25 mouse cellular contexts compared by ENCODE assay signal in the genomic region with DNA sequence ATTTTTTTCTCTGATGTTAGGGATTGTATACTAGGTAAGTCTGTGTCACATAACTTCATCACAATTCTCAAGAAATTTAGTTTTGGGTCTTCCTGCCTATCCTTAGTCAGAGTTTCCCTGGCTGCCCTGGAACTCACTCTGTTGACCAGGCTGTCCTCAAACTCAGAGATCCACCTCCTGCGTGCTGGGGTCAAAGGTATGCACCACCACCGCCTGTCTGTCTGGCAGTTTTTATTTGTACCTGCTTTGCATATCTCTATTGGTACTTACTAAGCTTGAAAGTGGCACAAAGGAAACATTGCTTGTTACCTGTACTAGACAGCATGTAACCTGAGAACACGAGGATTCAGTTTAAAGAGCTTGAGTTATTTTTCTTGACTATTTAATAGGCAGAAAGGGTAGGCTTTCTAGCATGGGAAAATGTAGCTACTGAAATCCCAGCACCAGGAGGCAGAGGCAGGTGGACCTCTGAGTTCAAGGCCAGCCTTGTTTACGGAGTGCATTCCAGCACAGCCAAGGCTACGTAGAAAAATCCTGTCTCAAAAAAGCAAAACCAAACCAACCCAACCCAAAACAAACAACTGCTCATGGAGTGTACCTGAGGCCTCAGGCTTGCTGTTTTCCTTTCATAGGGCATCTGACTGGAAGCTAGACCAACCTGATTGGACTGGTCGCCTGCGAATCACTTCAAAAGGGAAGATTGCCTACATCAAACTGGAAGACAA. TPM values are rescaled to one million over a fixed set of nuclear protein-coding genes. Genes with fewer than 3 reads are reported as not detected.
DNase-seq lines count a peak whose midpoint lies in the region; ATAC-seq and TF ChIP-seq lines count a peak whose summit lies in the region.
"Had no signal": no experiment of that assay in that cellular context is flagged by ENCODE, and none has a peak within 500 bp of the region (broad histone marks: within the 10 kb centered on the region; RNA-seq: fewer than 3 reads in every experiment).

No protein-coding gene starts in this region.

- 0 out of 2 replicates have a peak, but pooled peaks have one; percentile 24 for TF ChIP-seq EP300 in CH12.LX (IDR thresholded peaks at IDR 0.05; ENCODE audit: low read length)
- no peak for TF ChIP-seq EP300 in liver, postnatal 0 days (IDR thresholded peaks at IDR 0.05; ENCODE audit: low read depth)

- TF ChIP-seq POLR2A in kidney, adult 2 months (IDR thresholded peaks at IDR 0.05; ENCODE audit: low read depth, low read length): no peak
- TF ChIP-seq POLR2A in CH12.LX (IDR thresholded peaks at IDR 0.05; ENCODE audit: low read depth, low read length): no peak

- dilution Hi-C loops in CH12.LX (cut with MboI; ENCODE audit: extremely low pct_ligation_motif_present, extremely low pct_unique_long_range_greater_than_20kb, low sequenced_read_pairs): no loop called here

- no peak overlapping the region for H3K4me3 ChIP-seq in kidney, adult 2 months (ENCODE audit: insufficient read depth, low read depth, low read length)
- H3K4me3 ChIP-seq in CH12.LX (replicated peaks in 1 of 3; ENCODE audit: low read depth in 2 of 3, low read length in 2 of 3, poor library complexity in 1 of 3): no peak overlapping the region
- no peak overlapping the region for H3K4me3 ChIP-seq in intestine, postnatal 0 days (ENCODE audit: low read depth, low read length)
- no peak overlapping the region for H3K4me3 ChIP-seq in liver, postnatal 0 days (ENCODE audit: low read depth, low read length)
- no peak overlapping the region for H3K4me3 ChIP-seq in hindbrain, embryonic 13.5 days
- H3K4me3 ChIP-seq: forebrain, embryonic 10.5 days; hindbrain, embryonic 12.5 days; limb, embryonic 12.5 days; megakaryocyte, embryonic 14.5 days; midbrain, embryonic 15.5 days; neural tube, embryonic 12.5 days had no signal

- peaks cover 60% of the 10 kb centered on the region for H3K79me2 ChIP-seq in CH12.LX (replicated peaks; ENCODE audit: control insufficient read depth, extremely low read depth, insufficient read depth, poor library complexity, severe bottlenecking)

- peak; percentile 58 for ATAC-seq in intestine, postnatal 0 days
- peak; percentile 72 for ATAC-seq in liver, postnatal 0 days
- no peak for ATAC-seq in hindbrain, embryonic 13.5 days (ENCODE audit: low FRiP score)
- ATAC-seq: activated CD4-positive, CD25-positive, alpha-beta regulatory T cell, adult 4 months; forebrain, embryonic 16.5 days; midbrain, embryonic 15.5 days had no signal

- peaks cover 8% of the 10 kb centered on the region; the same call in 1 of the 2 replicates for H3K4me1 ChIP-seq in kidney, adult 2 months (ENCODE audit: control insufficient read depth, insufficient read depth, low read length)
- H3K4me1 ChIP-seq in CH12.LX (ENCODE audit: control insufficient read depth in 1 of 2, insufficient read depth in 2 of 2): peaks cover 11 to 56% of the 10 kb centered on the region in 2 experiments
- no peaks in the 10 kb centered on the region; the same call in 1 of the 2 replicates for H3K4me1 ChIP-seq in intestine, postnatal 0 days (replicated peaks; ENCODE audit: control insufficient read depth, insufficient read depth, low read length)
- peaks cover 22% of the 10 kb centered on the region; the same call in 1 of the 2 replicates for H3K4me1 ChIP-seq in liver, postnatal 0 days (ENCODE audit: insufficient read depth)
- H3K4me1 ChIP-seq in hindbrain, embryonic 13.5 days (replicated peaks): peaks cover 26% of the 10 kb centered on the region

- WGBS in kidney, adult 2 months: 73% methylated on average over 7 of the region's 7 CpGs
- WGBS in intestine, postnatal 0 days: 57% methylated on average over 7 of the region's 7 CpGs
- 61% methylated on average over 7 of the region's 7 CpGs for WGBS in liver, postnatal 0 days (ENCODE audit: insufficient replicate concordance)
- 91% methylated on average over 7 of the region's 7 CpGs for WGBS in hindbrain, embryonic 13.5 days

- H3K27me3 ChIP-seq in kidney, adult 2 months (replicated peaks; ENCODE audit: control insufficient read depth, insufficient read depth, low read length): no peaks in the 10 kb centered on the region
- no peaks in the 10 kb centered on the region for H3K27me3 ChIP-seq in CH12.LX (replicated peaks)
- no peaks in the 10 kb centered on the region for H3K27me3 ChIP-seq in intestine, postnatal 0 days (replicated peaks; ENCODE audit: control insufficient read depth, insufficient read depth, low read length)
- no peaks in the 10 kb centered on the region for H3K27me3 ChIP-seq in liver, postnatal 0 days (ENCODE audit: insufficient read depth, low read length)
- no peaks in the 10 kb centered on the region for H3K27me3 ChIP-seq in hindbrain, embryonic 13.5 days
- H3K27me3 ChIP-seq: hindbrain, embryonic 12.5 days; limb, embryonic 12.5 days; megakaryocyte, embryonic 14.5 days; midbrain, embryonic 15.5 days; neural tube, embryonic 12.5 days had no signal

- no peak for TF ChIP-seq CTCF in kidney, adult 2 months (conservative IDR thresholded peaks at IDR 0.05; ENCODE audit: insufficient read depth, insufficient read length, low read depth, low read length)
- no peak for TF ChIP-seq CTCF in CH12.LX (conservative IDR thresholded peaks at IDR 0.05 in 1 of 2, IDR thresholded peaks at IDR 0.05 in 1 of 2; ENCODE audit: low read depth in 2 of 2, low read length in 2 of 2)
- TF ChIP-seq CTCF in intestine, postnatal 0 days (IDR thresholded peaks at IDR 0.05; ENCODE audit: low read depth): no peak
- TF ChIP-seq CTCF in liver, postnatal 0 days (IDR thresholded peaks at IDR 0.05; ENCODE audit: low read depth): no peak

- H3K4me2 ChIP-seq in CH12.LX (ENCODE audit: insufficient read depth, low read depth, poor library complexity, severe bottlenecking): no peak overlapping the region
- H3K4me2 ChIP-seq in intestine, postnatal 0 days (replicated peaks; ENCODE audit: low read depth): no peak overlapping the region
- peak overlapping the region; percentile 3; the same call in 1 of the 2 replicates for H3K4me2 ChIP-seq in liver, postnatal 0 days (ENCODE audit: low read depth, low read length)
- H3K4me2 ChIP-seq in hindbrain, embryonic 13.5 days: no peak overlapping the region
- H3K4me2 ChIP-seq: hindbrain, embryonic 12.5 days; limb, embryonic 12.5 days; lung, embryonic 14.5 days; midbrain, embryonic 15.5 days; neural tube, embryonic 12.5 days had no signal

- TF ChIP-seq RAD21 in CH12.LX (IDR thresholded peaks at IDR 0.05; ENCODE audit: low read depth, low read length): no peak

- H3K36me3 ChIP-seq in kidney, adult 2 months (ENCODE audit: control insufficient read depth, insufficient read depth, low read length): peaks cover 14% of the 10 kb centered on the region
- peaks cover 71 to 91% of the 10 kb centered on the region in 2 experiments for H3K36me3 ChIP-seq in CH12.LX (replicated peaks in 1 of 2; ENCODE audit: control insufficient read depth in 1 of 2, insufficient read depth in 1 of 2, low read length in 1 of 2)
- peaks cover 54% of the 10 kb centered on the region for H3K36me3 ChIP-seq in intestine, postnatal 0 days (ENCODE audit: control insufficient read depth, insufficient read depth)
- H3K36me3 ChIP-seq in liver, postnatal 0 days (replicated peaks; ENCODE audit: insufficient read depth, low read length): peaks cover 62% of the 10 kb centered on the region
- peaks cover 72% of the 10 kb centered on the region for H3K36me3 ChIP-seq in hindbrain, embryonic 13.5 days

- peak; percentile 68 for DNase-seq in kidney, adult 2 months
- DNase-seq in kidney, postnatal 4 days: no peak
- DNase-seq in CH12.LX (ENCODE audit: extremely low read depth): no peak
- no peak for DNase-seq in liver, postnatal 0 days
- DNase-seq in layer of hippocampus, postnatal 25 days (ENCODE audit: extremely low spot score in 1 of 2, low spot score in 1 of 2): no peak
- DNase-seq: adrenal gland, adult 8-10 months; cerebellum, adult 11-12 months; cerebellum, postnatal 10 days; gastrocnemius, postnatal 14 days; heart, adult 18-20 months; layer of hippocampus, postnatal 36 days; lung, embryonic 14.5 days; right cerebral cortex, postnatal 14 days; spleen, adult 18-20 months had no signal

- no peak overlapping the region for H3K9ac ChIP-seq in CH12.LX (ENCODE audit: insufficient read depth, low read depth)
- no peak overlapping the region for H3K9ac ChIP-seq in intestine, postnatal 0 days (ENCODE audit: low read depth, low read length)
- H3K9ac ChIP-seq in liver, postnatal 0 days (replicated peaks): no peak overlapping the region
- no peak overlapping the region for H3K9ac ChIP-seq in hindbrain, embryonic 13.5 days
- H3K9ac ChIP-seq: hindbrain, embryonic 12.5 days; limb, embryonic 12.5 days; lung, embryonic 14.5 days; midbrain, embryonic 15.5 days; neural tube, embryonic 12.5 days had no signal

- H3K27ac ChIP-seq in kidney, adult 2 months (ENCODE audit: insufficient read depth, low read depth, low read length): no peak overlapping the region
- H3K27ac ChIP-seq in CH12.LX (ENCODE audit: insufficient read depth, low read depth): no peak overlapping the region
- no peak overlapping the region for H3K27ac ChIP-seq in intestine, postnatal 0 days (ENCODE audit: low read depth, low read length)
- H3K27ac ChIP-seq in liver, postnatal 0 days (ENCODE audit: low read depth): peak overlapping the region; percentile 63
- H3K27ac ChIP-seq in hindbrain, embryonic 13.5 days: no peak overlapping the region
- H3K27ac ChIP-seq: forebrain, embryonic 10.5 days; hindbrain, embryonic 12.5 days; limb, embryonic 12.5 days; midbrain, embryonic 15.5 days; neural tube, embryonic 12.5 days had no signal

- H3K9me3 ChIP-seq in CH12.LX (replicated peaks; ENCODE audit: low read length): no peaks in the 10 kb centered on the region
- H3K9me3 ChIP-seq in intestine, postnatal 0 days (ENCODE audit: control insufficient read depth): no peaks in the 10 kb centered on the region
- H3K9me3 ChIP-seq in liver, postnatal 0 days (ENCODE audit: low read length): no peaks in the 10 kb centered on the region
- H3K9me3 ChIP-seq in hindbrain, embryonic 13.5 days: no peaks in the 10 kb centered on the region
- H3K9me3 ChIP-seq: forebrain, embryonic 10.5 days; G1E; hindbrain, embryonic 12.5 days; limb, embryonic 12.5 days; megakaryocyte, embryonic 14.5 days; midbrain, embryonic 15.5 days; neural tube, embryonic 12.5 days had no signal

- in situ Hi-C loops in CH12.LX (cut with MboI; ENCODE audit: low pct_ligation_motif_present, low pct_unique_long_range_greater_than_20kb, low sequenced_read_pairs): no loop called here

RNA-seq across cellular contexts. Expression of gene Necap1, which starts 5.7 kb away (rescaled TPM):
- polyA plus RNA-seq in kidney, adult 2 months (2012; rRNA removed): 20.5 and 25.0 TPM in 2 replicates
- total RNA-seq in CH12.LX (2012; rRNA removed) (12.7 and 12.9 TPM in 2 replicates), CH12.LX (2014; rRNA removed) (29.5 and 30.6 TPM in 2 replicates)
- polyA plus RNA-seq in CH12.LX (2012; ENCODE audit: insufficient read length, low read depth): 26.9 and 29.2 TPM in 2 replicates
- polyA plus RNA-seq in intestine, postnatal 0 days (2015; fragmentation: Nextera tagmentation; extraction: Ambion mirVana): 45.8 and 48.7 TPM in 2 replicates
- 18.5 and 19.6 TPM in 2 replicates for polyA plus RNA-seq in liver, postnatal 0 days (2015; fragmentation: Nextera tagmentation; extraction: Ambion mirVana)
- polyA plus RNA-seq in hindbrain, embryonic 13.5 days (2015; fragmentation: Nextera tagmentation; extraction: Ambion mirVana): 121 and 130 TPM in 2 replicates
- total RNA-seq in layer of hippocampus, postnatal 25 days (2021): 100 to 1,000 TPM; 205 to 214 TPM

RNA-seq across cellular contexts. Expression of gene C3ar1, which starts 24.0 kb away (rescaled TPM):
- 1.6 and 2.1 TPM in 2 replicates for polyA plus RNA-seq in kidney, adult 2 months (2012; rRNA removed)
- total RNA-seq in CH12.LX (2012; rRNA removed) (0.89 and 1.1 TPM in 2 replicates), CH12.LX (2014; rRNA removed) (1.4 and 1.6 TPM in 2 replicates)
- polyA plus RNA-seq in CH12.LX (2012; ENCODE audit: insufficient read length, low read depth): 4.7 TPM in 2 replicates
- 2.1 and 2.2 TPM in 2 replicates for polyA plus RNA-seq in intestine, postnatal 0 days (2015; fragmentation: Nextera tagmentation; extraction: Ambion mirVana)
- 1.8 and 2.1 TPM in 2 replicates for polyA plus RNA-seq in liver, postnatal 0 days (2015; fragmentation: Nextera tagmentation; extraction: Ambion mirVana)
- 1.7 TPM in 2 replicates for polyA plus RNA-seq in hindbrain, embryonic 13.5 days (2015; fragmentation: Nextera tagmentation; extraction: Ambion mirVana)
- total RNA-seq in layer of hippocampus, postnatal 25 days (2021): 1 to 10 TPM in 1 of 2 experiments, under 1 TPM in 1; 0.62 to 1.2 TPM
- polyA plus RNA-seq: G1E had no signal

RNA-seq across cellular contexts. Expression of gene Clec4a1, which starts 41.7 kb away (rescaled TPM):
- 1.1 and 1.2 TPM in 2 replicates for polyA plus RNA-seq in kidney, adult 2 months (2012; rRNA removed)
- total RNA-seq in CH12.LX (2012; rRNA removed) (0.08 TPM in 1 of 2 replicates, not detected in the other), CH12.LX (2014; rRNA removed) (not detected in 2 replicates)
- 0.30 and 0.31 TPM in 2 replicates for polyA plus RNA-seq in CH12.LX (2012; ENCODE audit: insufficient read length, low read depth)
- 1.4 and 1.8 TPM in 2 replicates for polyA plus RNA-seq in intestine, postnatal 0 days (2015; fragmentation: Nextera tagmentation; extraction: Ambion mirVana)
- 6.4 TPM in 2 replicates for polyA plus RNA-seq in liver, postnatal 0 days (2015; fragmentation: Nextera tagmentation; extraction: Ambion mirVana)
- 1.4 and 1.5 TPM in 2 replicates for polyA plus RNA-seq in hindbrain, embryonic 13.5 days (2015; fragmentation: Nextera tagmentation; extraction: Ambion mirVana)
- under 1 TPM; 0.38 to 0.44 TPM for total RNA-seq in layer of hippocampus, postnatal 25 days (2021)
- polyA plus RNA-seq: G1E had no signal
